Mouse (Mus musculus) natural killer cell, adult 2 months (primary cell): ENCODE measurements around the gene Zfp831.

Experiments
- DNase-seq, 2 experiments: peaks; one replicate each; pipeline ENCODE4 v3.0.0; 2022; ENCODE audit warnings: low spot score in 2 of 2

Gene Zfp831

DNA sequence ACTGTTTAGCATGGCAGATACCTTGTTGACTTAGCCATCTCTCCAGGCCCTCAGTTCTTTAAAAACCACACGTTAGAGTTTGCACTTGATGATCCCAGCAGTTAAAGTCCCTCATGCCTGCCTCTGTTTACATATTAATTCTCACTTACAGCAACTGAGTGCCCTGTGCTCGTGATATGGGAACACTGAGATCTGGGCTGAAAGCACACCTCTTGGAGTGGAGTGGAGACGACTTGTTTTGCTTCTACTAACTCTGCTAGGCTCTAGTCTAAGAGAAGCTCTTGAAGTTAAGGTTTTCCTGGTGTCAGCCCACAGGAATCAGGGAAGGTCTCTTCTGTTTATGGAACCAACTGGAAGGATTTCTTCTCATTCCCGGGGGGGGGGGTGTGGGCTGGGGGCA lies 9.5 kb downstream of the Zfp831 start:
- DNase-seq = no peak

DNA sequence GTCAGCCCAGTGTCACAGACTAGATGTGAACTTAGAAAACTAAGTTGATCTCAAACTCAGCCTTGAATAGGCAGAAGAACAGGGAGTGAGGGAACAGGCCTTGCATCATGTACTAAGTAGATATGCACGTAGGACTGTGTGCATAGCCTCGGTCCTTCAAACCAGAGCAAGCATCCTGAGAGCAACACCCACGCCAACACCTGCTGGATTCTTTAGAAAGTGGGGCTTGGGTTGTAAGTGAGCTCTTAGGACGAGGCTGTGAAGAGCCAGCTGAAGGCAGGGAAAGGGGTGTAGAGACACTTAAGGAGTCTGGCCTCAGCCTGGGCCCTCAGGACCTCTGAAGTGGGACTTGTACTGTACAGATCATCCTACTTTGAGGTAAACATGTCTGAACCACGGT lies 12.0 kb downstream of the Zfp831 start:
- DNase-seq = no peak

DNA sequence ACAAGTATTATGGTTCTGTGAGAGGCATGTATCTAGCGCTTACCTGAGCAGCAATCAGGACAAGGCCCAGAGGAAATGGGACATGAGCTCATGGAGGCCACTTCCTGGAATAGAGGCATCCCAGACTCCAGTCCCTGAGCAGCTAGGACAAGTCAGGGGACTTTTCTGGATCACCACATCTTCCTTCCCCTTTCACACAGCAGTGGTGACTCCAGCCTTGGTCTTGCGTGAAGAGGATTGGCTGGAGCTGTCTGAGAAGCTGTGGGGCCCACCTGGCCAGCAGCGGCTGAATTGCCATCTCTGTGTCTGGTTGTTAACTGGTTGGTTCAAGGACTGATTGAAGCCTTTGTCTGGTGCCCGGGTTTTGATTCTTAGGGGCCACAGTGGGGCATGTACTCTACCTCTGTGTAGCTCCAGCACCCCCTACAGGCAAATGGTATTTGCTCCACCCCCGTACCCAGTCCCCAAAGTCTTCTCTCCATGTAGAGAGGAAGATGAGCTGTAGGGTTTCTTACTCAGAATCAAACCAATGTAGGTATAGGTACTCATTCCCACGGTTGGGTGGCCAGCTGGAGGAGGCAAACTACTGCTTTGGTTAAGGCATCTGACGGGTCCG lies 15.0 kb downstream of the Zfp831 start:
- DNase-seq = peak in 1 of 2 experiments; percentile 55

DNA sequence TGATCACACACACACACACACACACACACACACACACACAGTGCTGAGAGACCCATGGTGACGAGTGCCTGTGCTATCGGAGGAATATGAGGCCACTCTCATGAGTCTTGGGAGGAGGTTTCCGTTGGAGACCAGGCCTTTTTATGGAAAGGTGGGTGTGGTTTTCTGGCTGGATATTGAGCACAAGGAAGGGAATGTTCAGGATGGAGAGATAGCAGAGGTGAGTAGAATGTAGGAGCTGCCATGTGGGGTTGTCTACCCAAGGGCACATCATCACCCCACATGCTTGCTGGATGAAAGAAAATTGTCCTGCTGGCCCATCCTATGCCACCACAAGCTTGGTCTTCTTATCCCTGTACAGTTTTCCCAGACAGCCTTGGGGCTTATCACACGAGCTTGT lies 16.5 kb downstream of the Zfp831 start:
- no peak for DNase-seq

DNA sequence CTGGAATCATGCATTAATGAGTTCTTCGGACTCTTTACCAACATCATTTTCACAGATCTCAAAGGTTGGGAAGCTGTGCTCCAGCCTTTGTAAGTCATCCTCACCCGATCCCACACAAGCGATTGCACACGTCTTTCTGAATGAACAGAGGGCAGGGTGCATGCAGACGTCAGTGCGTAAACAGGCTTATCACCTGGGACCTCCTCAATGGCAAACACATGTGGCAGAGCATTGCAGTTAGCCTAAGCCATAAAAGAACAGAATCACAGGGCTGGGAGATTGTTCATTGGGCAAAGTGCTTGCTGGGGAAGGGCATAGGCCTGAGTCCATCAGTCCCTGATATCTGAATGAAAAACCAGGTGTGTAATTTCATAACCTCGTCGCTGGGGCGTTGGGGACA lies 17.0 kb downstream of the Zfp831 start:
- no peak for DNase-seq

DNA sequence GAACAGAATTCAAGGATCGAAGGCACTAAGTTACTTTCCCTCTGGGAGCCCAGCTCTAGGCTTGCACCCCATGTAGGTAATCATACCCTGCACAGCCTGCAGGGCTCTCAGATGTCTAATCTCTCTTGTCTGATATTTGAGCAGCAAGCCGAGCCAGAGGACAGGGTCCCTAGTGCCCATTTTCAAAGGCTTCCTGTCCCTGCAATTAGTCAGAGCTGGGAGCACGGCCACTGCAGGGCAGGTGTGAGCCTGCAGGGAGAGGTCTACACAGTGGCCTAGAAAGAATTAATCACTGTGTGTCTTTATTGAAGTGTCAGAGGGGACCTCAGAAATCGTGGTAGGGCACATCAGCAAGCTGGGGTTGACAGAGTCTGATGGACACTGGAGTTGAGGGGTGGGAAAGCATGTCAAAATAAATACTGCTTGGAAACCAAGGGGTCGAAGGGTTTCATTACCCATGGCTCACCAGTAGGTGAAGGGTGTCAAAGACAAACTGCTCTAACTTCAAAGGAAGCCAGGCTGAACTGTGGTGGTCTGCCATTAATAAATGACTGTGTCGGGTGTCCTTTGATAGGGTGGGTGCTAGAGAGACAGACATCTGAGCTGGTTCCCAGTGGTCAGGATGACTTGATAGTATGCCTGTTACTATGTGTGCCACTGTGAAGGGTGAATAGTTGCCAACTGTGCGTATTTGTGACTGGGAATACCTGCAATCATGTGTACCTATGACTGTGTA lies 18.3 kb downstream of the Zfp831 start:
- no peak for DNase-seq

DNA sequence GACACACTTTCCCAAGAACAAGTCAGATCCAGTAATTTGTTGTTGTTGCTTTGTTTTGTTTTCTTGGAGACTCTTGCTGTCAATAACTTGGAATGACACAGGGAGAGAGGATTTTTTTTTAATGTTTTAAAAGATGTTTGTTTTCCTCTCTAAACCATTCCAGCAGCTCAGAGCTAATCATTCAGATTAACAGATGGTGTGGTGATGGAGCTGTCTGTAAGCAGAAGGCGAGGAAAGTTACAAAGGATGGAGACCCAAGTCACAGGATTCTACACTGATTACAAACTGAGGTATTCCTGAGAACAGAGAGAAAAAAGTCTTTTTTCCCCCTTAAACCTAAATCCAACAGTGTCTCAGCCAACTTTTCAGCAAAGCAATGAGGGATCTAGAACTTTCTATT lies 19.3 kb downstream of the Zfp831 start:
- no peak for DNase-seq

DNA sequence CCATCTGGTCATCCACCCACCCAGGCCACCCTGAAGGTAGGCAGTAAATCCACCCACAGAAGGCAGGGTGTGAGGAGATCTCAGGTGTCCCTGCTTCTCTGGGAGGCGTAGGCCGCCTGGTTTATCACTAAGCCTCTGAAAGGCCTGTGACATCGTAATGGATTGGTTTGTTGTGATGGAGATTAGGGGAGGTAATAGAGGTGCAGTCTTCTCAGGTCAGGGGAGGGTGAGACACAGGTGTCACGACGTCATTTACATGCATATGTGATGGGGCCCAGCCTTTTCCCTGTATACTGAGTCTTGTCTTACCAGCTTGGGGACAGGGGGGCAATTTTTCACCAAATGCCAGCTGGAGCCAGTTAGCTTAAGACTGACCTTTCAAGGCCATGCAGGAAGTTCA lies 22.1 kb downstream of the Zfp831 start:
- no peak for DNase-seq

DNA sequence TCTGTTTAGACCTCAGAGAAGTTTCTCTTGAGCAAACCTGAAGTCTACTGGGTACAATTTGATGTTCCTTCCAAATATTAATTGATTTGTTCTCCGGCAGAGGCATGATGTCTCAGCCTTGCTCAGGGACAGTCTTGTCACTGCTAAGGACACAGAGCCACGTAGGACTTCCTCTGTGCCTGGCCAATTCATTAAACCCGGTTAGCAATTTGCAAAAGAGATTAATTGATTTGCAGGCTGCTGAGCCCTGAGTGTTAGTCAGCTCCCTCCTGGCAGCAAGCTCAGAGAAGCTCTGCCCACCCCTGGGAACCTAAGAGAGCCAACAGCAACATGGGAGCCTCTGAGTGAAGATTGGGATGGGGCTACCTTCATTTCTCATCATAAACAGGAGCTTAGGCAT lies 25.5 kb downstream of the Zfp831 start:
- no peak for DNase-seq

DNA sequence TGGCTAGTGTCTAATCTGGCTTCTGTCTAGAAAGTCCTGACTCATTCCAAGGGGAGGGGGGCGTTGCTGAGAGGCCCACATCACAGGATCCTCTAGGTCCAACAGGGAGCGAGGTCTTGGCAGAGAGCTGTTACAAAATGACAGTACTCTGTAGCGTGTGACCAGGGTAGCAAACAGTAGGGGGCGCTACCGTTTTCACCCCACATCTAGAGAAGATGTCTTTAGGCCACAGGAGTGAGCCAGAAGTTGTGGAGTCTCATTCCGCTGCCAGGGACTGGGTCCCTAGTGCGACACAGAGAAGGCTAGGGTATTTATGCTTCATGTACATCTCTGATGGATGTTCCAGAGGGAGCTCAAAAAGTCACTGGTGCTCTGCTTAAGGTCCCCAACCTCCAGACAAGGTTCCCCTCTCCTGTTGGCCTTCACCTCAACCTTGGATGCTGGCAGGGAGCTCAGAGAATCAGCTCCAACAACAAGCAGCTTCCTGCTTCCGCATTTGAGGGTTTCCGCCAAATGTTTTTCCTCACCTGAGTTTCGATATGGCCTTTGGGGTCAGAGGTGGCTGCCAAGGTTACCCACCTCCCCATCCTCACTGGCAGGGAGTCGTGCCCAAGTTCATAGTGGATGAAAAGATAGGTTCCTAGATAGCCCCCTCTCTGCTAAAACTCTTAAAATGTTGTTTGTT lies 29.3 kb downstream of the Zfp831 start:
- peak; percentile 32 to 42 for DNase-seq

DNA sequence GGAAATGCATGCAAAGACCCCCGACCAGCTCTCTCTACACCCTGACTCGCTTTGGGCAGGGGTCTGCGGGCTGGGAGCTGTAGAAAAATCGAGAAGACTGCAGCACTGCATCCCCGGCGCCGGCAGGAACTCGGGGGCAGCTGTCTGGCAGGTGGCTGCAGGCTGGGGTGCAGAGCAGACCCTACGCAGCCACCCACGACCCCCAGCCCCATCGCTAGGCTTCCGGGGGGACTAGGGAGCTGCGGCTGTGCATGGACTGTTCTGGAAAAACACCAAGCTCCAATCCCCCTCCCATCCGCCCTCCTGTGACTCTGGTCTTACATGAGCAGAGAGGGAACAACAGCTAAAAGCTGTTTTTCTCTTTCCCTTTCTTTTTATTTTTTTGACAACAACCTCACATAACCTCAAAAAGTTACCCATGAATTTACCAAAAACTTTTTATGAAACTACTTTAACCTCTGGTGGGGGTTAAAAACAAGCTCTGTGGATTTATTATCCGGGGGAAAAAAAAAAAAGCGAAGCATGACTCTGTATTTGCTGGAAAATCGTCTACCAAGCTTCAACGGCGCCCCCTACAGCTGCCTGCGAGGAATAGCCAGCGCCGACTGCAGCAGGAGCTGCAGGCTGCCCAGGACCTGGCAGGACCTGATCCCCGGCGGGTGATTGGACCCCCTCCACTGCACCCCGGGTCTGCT lies 30.4 kb downstream of the Zfp831 start:
- DNase-seq = peak; percentile 56 to 75

DNA sequence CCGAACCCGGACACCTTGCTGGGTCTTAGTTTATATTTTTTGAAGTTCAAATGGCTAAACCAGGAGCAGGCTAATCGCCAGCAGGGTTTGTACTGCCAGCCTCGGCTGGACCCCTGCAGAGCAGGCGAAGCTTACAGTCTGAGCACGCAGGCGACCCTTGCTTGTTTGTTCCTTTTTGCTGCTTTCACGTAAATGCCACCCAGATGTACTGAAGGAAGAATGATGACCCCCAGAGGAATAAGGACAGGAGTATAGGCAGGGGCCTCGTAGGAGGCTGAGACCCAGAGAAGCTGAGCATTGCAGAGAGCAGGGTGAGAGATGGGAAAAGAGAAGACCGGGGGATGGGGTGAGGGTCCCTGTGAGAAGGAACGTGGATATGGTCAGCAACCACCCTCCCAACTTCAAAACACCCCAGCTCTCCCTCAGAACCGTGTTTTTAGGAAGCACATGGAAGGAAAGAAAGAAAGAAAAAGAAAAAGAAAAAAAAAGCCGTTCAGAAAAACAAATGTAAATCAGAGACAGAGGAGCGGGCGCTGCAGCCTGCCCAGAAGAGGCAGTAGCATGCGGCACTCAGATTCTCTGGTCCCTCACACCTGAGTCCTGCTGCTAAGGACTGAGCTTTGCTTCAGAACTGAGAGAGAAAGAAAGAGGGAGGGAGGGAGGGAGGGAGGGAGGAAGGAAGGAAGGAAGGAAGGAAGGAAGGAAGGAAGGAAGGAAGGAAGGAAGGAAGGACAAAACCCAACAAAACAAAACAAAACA lies 31.1 kb downstream of the Zfp831 start:
- no peak for DNase-seq

DNA sequence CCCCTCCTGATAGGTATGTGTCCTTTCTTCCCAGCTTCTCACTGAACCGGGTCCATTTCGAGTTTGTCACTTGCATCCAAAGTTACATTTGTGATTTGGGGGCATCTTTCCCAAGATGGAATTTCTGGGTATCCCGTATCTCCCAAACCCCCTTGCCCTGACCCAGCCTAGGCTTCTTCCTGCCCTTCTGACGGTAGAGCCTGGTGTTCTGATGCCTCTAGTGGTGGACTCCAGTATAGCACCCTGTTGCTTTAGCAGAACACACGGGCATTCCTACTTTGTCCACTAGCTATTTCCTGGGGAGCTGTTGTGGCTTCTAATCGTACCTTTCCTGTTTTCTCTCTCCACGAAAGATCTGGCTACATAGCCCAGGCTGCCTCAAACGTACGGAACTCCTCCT lies 32.3 kb downstream of the Zfp831 start:
- DNase-seq = peak; percentile 53 to 70

DNA sequence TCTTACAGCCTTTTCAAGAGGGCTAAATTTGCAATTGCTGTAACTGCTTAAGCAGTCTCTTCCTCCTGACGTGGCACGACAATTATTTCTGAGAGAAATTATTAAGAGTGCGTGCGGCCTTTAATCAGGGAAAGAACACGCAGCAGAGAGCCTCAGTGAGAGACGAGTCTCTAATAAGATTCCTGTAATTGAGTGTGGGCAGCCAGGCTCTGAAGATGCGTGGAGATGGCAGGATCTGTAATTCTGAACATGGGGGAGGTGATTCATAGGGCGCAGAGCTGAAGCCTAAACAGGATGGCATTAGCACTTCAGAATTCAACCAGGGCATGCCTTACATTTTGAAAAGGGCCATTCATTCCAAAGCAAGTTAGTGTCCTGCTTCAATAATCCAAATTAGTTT lies 58.0 kb downstream of the Zfp831 start:
- no peak for DNase-seq

DNA sequence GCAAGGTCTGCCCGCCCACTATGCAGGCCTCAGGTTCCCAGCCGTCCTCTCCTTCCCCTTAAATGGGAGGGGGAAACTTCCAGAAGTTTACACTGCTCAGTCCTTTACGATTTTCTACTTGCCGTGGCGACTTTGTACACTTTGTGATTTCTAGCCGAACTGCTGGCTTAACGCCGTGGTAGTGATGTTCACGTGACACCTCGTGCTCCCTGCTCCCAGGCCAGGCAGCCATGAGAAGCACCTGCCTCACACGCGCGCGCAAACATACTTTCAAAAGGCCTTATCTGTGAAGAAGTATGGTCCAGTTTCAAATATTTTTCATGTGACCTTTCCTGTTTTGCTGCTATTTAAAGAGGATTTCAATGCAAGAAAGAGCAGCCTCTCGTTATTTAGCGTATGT lies 63.8 kb downstream of the Zfp831 start:
- no peak for DNase-seq

DNA sequence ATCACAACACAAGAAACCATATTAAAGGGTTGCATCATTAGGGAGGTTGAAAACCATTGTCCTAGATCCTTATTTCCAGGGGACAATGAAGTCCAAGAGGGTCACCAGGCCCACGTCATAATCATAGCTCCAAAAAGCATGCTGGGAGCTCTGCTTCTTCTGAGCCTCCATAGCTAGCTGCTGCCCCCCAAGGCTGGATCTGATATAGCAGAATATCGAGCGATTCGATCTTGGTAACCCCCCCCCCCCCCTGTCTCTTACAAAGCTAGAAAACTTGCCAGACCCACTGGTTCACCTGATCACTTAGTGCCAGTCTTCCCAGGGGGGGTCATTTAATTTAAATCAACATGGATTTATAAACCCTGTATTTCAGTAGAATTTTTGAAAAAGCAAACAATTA lies 65.3 kb downstream of the Zfp831 start:
- no peak for DNase-seq

DNA sequence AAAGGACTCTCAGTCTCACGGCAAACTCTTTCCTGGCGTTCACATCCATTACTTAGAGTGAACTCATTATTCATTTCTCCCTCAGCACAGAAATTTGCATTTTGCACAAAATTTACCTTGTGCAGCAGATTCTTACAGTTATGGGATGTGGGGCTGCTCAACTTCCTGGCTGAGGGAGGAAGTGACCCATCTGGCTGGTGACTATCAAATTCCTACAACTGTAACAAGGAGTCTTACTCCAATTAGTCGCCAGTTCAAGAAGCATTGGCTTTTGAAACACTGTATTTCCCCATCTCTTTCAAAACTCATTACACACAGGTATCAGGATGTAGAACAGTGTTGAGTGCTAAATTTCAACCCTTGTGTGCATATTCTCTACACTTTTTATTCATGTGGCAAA lies 66.9 kb downstream of the Zfp831 start:
- no peak for DNase-seq

DNA sequence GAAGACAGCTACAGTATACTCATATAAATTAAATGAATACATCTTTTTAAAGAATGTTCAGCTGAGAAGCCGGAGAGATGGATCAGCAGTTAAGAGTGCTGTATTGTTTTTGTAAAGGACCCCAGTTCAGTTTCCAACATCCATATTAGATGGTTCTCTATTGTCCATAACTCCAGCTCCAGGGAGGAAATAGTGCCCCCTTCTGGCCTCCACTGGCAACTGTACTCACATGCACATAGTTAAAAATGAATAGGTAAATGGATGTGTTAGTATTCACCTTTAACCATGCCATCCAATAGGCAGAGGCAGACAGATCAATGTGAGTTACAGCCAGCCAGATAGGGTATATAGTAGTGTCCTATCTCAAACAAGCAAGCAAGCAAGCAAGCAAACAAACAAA lies 68.7 kb downstream of the Zfp831 start:
- DNase-seq = no peak

DNA sequence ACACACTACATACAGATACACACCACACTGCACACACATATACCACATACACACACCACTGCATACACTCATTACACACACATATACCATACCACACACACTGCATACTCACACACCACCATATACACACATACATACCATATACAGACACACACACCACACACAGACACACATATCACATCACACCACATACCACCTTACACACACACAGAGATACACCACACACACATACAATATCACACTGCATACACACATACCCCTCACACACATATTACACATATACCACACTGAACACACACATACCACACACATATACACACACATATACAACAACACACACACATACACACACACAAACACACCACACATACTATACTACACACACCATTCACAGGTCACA lies 72.6 kb downstream of the Zfp831 start:
- DNase-seq = no peak

DNA sequence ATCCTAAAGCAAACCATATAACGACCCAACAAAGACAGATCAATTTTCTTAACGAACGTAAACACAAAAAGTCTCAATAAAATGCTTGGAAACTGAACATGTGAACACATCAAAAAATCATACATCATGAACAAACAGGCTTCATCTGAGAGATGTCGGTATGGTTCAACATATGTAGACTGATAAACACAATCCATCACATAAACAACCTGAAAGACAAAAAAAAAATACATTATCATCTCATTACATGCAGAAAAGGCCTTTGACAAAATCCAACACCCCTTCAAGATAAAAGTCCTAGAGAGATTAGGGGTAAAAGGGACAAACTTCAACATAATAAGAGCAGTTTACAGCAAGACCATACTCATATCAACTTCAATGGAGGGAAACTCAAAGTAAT lies 74.5 kb downstream of the Zfp831 start:
- DNase-seq = no peak

DNA sequence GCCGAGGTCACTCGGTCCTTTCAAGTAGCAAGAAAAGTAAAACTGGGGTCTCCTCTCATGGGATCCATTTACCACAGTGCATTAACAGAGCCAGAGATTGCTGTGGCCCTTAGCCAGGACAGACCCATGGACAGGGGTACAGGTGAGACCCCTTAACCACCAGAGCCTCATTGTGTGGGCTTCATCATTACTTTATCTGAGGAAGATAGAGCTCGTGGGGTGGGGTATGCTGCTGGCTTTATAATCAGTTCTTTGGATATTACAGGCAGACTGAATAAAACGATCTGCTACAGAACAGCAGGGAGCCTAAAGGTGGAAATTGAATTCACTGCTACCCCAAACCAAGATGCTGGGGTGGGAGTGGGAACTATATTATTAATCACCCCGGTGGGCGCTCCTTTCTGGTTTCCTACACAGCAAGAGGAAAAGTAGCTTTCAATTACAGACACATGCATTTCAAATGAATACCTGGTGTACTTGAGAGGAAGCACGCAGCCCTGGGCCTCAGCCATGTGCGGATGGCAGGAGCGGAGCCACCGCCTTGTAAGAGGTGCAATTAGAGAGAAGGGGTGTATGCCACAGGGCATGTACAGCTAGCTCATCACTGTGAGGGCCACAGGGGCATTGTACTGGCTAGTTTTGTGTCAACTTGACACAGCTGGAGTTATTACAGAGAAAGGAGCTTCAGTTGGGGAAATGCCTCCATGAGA lies 83.9 kb downstream of the Zfp831 start:
- DNase-seq = no peak
